ENCODE assay signal across 10 mouse cellular contexts in the genomic region with DNA sequence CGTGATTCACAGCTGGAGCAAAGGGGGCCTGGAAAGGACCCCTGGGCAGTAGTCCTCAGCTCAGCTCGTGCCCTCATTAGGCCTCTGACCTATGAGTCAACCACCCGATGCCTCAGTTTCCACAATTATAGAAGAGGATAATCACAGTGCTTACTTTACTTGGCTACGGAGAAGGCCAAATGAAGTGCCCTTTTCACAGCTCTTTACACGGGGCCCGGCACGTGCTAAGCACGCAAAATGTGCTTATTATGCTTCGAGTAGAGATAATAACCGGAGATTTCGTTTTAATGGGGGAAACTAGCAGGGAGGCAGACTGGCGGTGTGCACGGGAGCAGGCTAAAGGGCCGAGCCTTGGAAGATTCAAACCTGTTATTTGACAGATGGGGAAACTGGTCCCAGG.
DNase-seq lines count a peak whose midpoint lies in the region; ATAC-seq and TF ChIP-seq lines count a peak whose summit lies in the region.
"Had no signal": no experiment of that assay in that cellular context is flagged by ENCODE, and none has a peak within 500 bp of the region (broad histone marks: within the 10 kb centered on the region; RNA-seq: fewer than 3 reads in every experiment).

No protein-coding gene starts in this region.

- H3K4me2 ChIP-seq in heart, embryonic 14.5 days (ENCODE audit: low read length): peak overlapping the region; percentile 18; the same call in 1 of the 2 replicates
- no peak overlapping the region; the same call in 1 of the 2 replicates for H3K4me2 ChIP-seq in liver, embryonic 11.5 days

- H3K36me3 ChIP-seq in kidney, adult 2 months (ENCODE audit: control insufficient read depth, insufficient read depth, low read length): no peaks in the 10 kb centered on the region
- H3K36me3 ChIP-seq in embryonic facial prominence, embryonic 10.5 days (replicated peaks): no peaks in the 10 kb centered on the region
- no peaks in the 10 kb centered on the region for H3K36me3 ChIP-seq in heart, embryonic 14.5 days (ENCODE audit: control insufficient read depth, insufficient read depth, low read length)
- H3K36me3 ChIP-seq in liver, embryonic 11.5 days (ENCODE audit: control insufficient read depth, insufficient read depth, low read length): no peaks in the 10 kb centered on the region

- ATAC-seq in heart, embryonic 14.5 days (ENCODE audit: insufficient number of reproducible peaks, insufficient read depth, low FRiP score, low read depth): no peak
- no peak for ATAC-seq in liver, embryonic 11.5 days (replicated peaks; ENCODE audit: low FRiP score)
- ATAC-seq: activated CD4-positive, CD25-positive, alpha-beta regulatory T cell, adult 4 months; inflammation-experienced regulatory T-cells, adult 6 months had no signal

- intact Hi-C loops in left cerebral cortex, postnatal 4 days (cut with DNase I): no loop called here

- H3K27ac ChIP-seq in kidney, adult 2 months (ENCODE audit: insufficient read depth, low read depth, low read length): peak overlapping the region; percentile 77
- peak overlapping the region; percentile 80 for H3K27ac ChIP-seq in embryonic facial prominence, embryonic 10.5 days (replicated peaks)
- peak overlapping the region in 1 of 2 experiments; percentile 89; a peak in 2 of 4 replicates for H3K27ac ChIP-seq in heart, embryonic 14.5 days (replicated peaks in 1 of 2; ENCODE audit: control insufficient read depth in 1 of 2, insufficient read depth in 1 of 2, low read depth in 2 of 2, low read length in 2 of 2)
- peak overlapping the region; percentile 77; the same call in 1 of the 2 replicates for H3K27ac ChIP-seq in liver, embryonic 11.5 days (ENCODE audit: low read depth, low read length)

- H3K9me3 ChIP-seq in embryonic facial prominence, embryonic 10.5 days: no peaks in the 10 kb centered on the region
- no peaks in the 10 kb centered on the region for H3K9me3 ChIP-seq in heart, embryonic 14.5 days (ENCODE audit: control insufficient read depth, low read length)
- no peaks in the 10 kb centered on the region for H3K9me3 ChIP-seq in liver, embryonic 11.5 days (ENCODE audit: control insufficient read depth, low read length)

- H3K27me3 ChIP-seq in kidney, adult 2 months (replicated peaks; ENCODE audit: control insufficient read depth, insufficient read depth, low read length): no peaks in the 10 kb centered on the region
- H3K27me3 ChIP-seq in embryonic facial prominence, embryonic 10.5 days (replicated peaks; ENCODE audit: low read depth, poor library complexity, severe bottlenecking): no peaks in the 10 kb centered on the region
- no peaks in the 10 kb centered on the region; the same call in 1 of the 2 replicates for H3K27me3 ChIP-seq in heart, embryonic 14.5 days (ENCODE audit: control insufficient read depth, insufficient read depth, low read length)
- no peaks in the 10 kb centered on the region for H3K27me3 ChIP-seq in liver, embryonic 11.5 days (replicated peaks; ENCODE audit: control insufficient read depth, insufficient read depth, low read length)

- no peaks in the 10 kb centered on the region for H3K4me1 ChIP-seq in kidney, adult 2 months (ENCODE audit: control insufficient read depth, insufficient read depth, low read length)
- H3K4me1 ChIP-seq in embryonic facial prominence, embryonic 10.5 days: peaks cover 32% of the 10 kb centered on the region
- H3K4me1 ChIP-seq in heart, embryonic 14.5 days (ENCODE audit: control insufficient read depth in 2 of 2, insufficient read depth in 2 of 2, low read length in 2 of 2): peaks cover 33 to 42% of the 10 kb centered on the region in 2 experiments
- peaks cover 41% of the 10 kb centered on the region for H3K4me1 ChIP-seq in liver, embryonic 11.5 days (replicated peaks; ENCODE audit: control insufficient read depth, insufficient read depth, low read length)

- 78% methylated on average over 14 of the region's 14 CpGs for WGBS in kidney, adult 2 months
- WGBS in embryonic facial prominence, embryonic 10.5 days: 54% methylated on average over 14 of the region's 14 CpGs
- 63% methylated on average over 14 of the region's 14 CpGs for WGBS in heart, embryonic 14.5 days
- WGBS in liver, embryonic 11.5 days: 66% methylated on average over 14 of the region's 14 CpGs

- no peak for TF ChIP-seq POLR2A in kidney, adult 2 months (IDR thresholded peaks at IDR 0.05; ENCODE audit: low read depth, low read length)

- H3K4me3 ChIP-seq in kidney, adult 2 months (ENCODE audit: insufficient read depth, low read depth, low read length): no peak overlapping the region
- no peak overlapping the region for H3K4me3 ChIP-seq in embryonic facial prominence, embryonic 10.5 days
- no peak overlapping the region for H3K4me3 ChIP-seq in heart, embryonic 14.5 days (ENCODE audit: control insufficient read depth in 1 of 2, insufficient read depth in 1 of 2, low read depth in 1 of 2, low read length in 2 of 2)
- H3K4me3 ChIP-seq in liver, embryonic 11.5 days (ENCODE audit: low read depth, low read length): no peak overlapping the region

- peak; percentile 37 for DNase-seq in kidney, adult 2 months
- no peak for DNase-seq in kidney, postnatal 14 days
- DNase-seq in embryonic facial prominence, embryonic 10.5 days (ENCODE audit: low spot score): no peak
- no peak for DNase-seq in liver, embryonic 11.5 days (ENCODE audit: low spot score)
- DNase-seq in spleen, adult 18-20 months: no peak
- no peak for DNase-seq in cerebellum, adult 9-11 months
- DNase-seq in left cerebral cortex, postnatal 4 days: no peak

- no peak for TF ChIP-seq CTCF in kidney, adult 2 months (conservative IDR thresholded peaks at IDR 0.05; ENCODE audit: insufficient read depth, insufficient read length, low read depth, low read length)

- H3K9ac ChIP-seq in heart, embryonic 14.5 days (ENCODE audit: low read length): no peak overlapping the region; the same call in 1 of the 2 replicates
- peak overlapping the region; percentile 53; the same call in 1 of the 2 replicates for H3K9ac ChIP-seq in liver, embryonic 11.5 days (ENCODE audit: low read depth, low read length)
